Mouse (Mus musculus) left cerebral cortex, postnatal 25 days (tissue): ENCODE results near the gene Btbd35f9. TPM values are rescaled to one million over a fixed set of nuclear protein-coding genes. Genes with fewer than 3 reads are reported as not detected.
"Not testable (repeated sequence)": the region's sequence is repeated elsewhere in the genome, so short reads cannot be mapped to it uniquely, and the experiment has no call there.

Source experiments
- DNase-seq, 2 experiments: peaks; one replicate each; pipeline ENCODE4 v3.0.0; 2022; ENCODE audit warnings: low spot score in 2 of 2, mixed read lengths in 1 of 2
- intact Hi-C: fragments of 180-260 bp; cut with DNase I; formaldehyde crosslinking; loops from one replicate; pipeline ENCODE4 v1.15.1; 2025
- total RNA-seq, 2 experiments: library from RNA; stranded (reverse); gene quantifications; 2 replicates each; pipeline ENCODE4 v1.2.3; 2021

Btbd35f9 gene
- total RNA-seq, result not detected

GRCm38 (mm10) chrX:34161399-34161798 lies at the start of gene Btbd35f9:
TSS of gene Btbd35f9 (minus strand) at chrX:34161499.
- intact Hi-C loops, DNase-seq: not testable (repeated sequence)

Other genes with a start within 250 kb of the Btbd35f9 start
- not detected for gene Btbd35f6, start 205.0 kb downstream of the Btbd35f9 start, total RNA-seq
- gene Gm21870, start 174.7 kb downstream of the Btbd35f9 start, total RNA-seq, result not detected
- gene Spin2g, start 77.2 kb upstream of the Btbd35f9 start, total RNA-seq, result not detected